Mouse (Mus musculus) embryonic stem cell, embryonic (primary cell): ENCODE results near the gene Stk11.

Experiments used
- CTCF ChIA-PET, 4 experiments: fragments of 300-600 bp in 2 of 4; fragments of 350-600 bp in 2 of 4; sonication (Branson Sonifier 250); formaldehyde crosslinking; loops; one replicate each; lab custom pipeline; 2022; ENCODE audit warnings: inconsistent platforms in 2 of 4; lab: Charles Lee
- POLR2A ChIA-PET, 4 experiments: fragments of 300-600 bp in 2 of 4; fragments of 350-600 bp in 2 of 4; sonication (Branson Sonifier 250); formaldehyde crosslinking; loops; one replicate each; lab custom pipeline; 2022; ENCODE audit warnings: antibody characterized with exemption in 4 of 4, inconsistent platforms in 1 of 4; lab: Charles Lee

The Stk11 gene

DNA sequence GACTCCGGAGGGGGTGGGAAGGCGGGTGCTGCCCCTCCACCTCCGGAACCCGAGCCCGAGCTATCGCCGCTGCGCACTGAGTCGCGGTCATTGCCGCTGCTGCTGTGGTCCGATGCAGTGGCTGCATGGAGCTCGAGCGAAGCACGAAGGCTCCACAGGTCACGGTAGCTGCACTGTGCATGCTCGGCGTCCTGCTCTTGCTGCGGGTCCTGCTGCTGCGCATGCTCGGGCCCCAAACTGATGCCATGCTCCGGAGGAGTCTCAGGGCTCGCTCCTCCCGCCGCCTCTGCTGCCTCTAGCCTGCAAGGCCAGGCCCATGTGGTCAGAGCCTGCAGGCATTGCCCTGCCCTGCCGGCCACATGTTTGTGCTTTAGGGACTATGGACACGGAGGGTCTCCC lies 16.3 kb downstream of the Stk11 start:
- POLR2A ChIA-PET: interaction anchor here in 3 of 4 experiments (0.6 to 5.7 kb wide), 12 partner anchors 9 to 161 kb away, joined by 3 to 29 read pairs (median 4); partner anchors contain the start of genes Cbarp (in 1 of the 3), Cirbp (in 1 of the 3), Grin3b (in 1 of the 3) and Stk11 (in 1 of the 3)

GRCm38 (mm10) chr10:80133226-80133849 lies 17.7 kb downstream of the Stk11 start:
- POLR2A ChIA-PET: interaction anchor here in 3 of 4 experiments (0.5 to 5.7 kb wide), 17 partner anchors 8 to 174 kb away, joined by 3 to 27 read pairs (median 4); partner anchors contain the start of genes Stk11 (in 2 of the 3), Cbarp (in 1 of the 3) and Wdr18 (in 1 of the 3)

More for the DNA sequence above, 16.3 kb downstream of the Stk11 start:
- CTCF ChIA-PET: no interaction called here

GRCm38 (mm10) chr10:80134421-80134820 lies 18.8 kb downstream of the Stk11 start:
- POLR2A ChIA-PET: interaction anchor here in 3 of 4 experiments (0.6 to 2.1 kb wide), 14 partner anchors 8 to 542 kb away, joined by 3 to 7 read pairs (median 3); partner anchors contain the start of gene Stk11 (in 1 of the 3)
- CTCF ChIA-PET: no interaction called here

More at GRCm38 (mm10) chr10:80133226-80133849, 17.7 kb downstream of the Stk11 start:
- CTCF ChIA-PET: interaction anchor here in 1 of 4 experiments (1.2 kb wide), 1 partner anchor 12 kb away, joined by 3 read pairs; no protein-coding TSS in a partner anchor

GRCm38 (mm10) chr10:80135161-80135560 lies 19.6 kb downstream of the Stk11 start:
- POLR2A ChIA-PET: interaction anchor here in 2 of 4 experiments (1.2 to 2.4 kb wide), 6 partner anchors 15 to 159 kb away, joined by 3 to 11 read pairs (median 4); no protein-coding TSS in a partner anchor
- CTCF ChIA-PET: interaction anchor here in 1 of 4 experiments (0.6 to 1.7 kb wide), 2 partner anchors 175 to 288 kb away, joined by 3 to 8 read pairs; partner anchors contain the start of gene Wdr18

GRCm38 (mm10) chr10:80135641-80136040 lies 20.0 kb downstream of the Stk11 start:
- ChIA-PET POLR2A (interaction anchor here in 2 of 4 experiments (0.6 to 2.4 kb wide), 15 partner anchors 11 to 568 kb away, joined by 3 to 11 read pairs (median 4); partner anchors contain the start of gene Stk11 (in 1 of the 2)), CTCF (interaction anchor here in 1 of 4 experiments (1.7 kb wide), 1 partner anchor 176 kb away, joined by 8 read pairs; the partner anchor contains the start of gene Wdr18)

DNA sequence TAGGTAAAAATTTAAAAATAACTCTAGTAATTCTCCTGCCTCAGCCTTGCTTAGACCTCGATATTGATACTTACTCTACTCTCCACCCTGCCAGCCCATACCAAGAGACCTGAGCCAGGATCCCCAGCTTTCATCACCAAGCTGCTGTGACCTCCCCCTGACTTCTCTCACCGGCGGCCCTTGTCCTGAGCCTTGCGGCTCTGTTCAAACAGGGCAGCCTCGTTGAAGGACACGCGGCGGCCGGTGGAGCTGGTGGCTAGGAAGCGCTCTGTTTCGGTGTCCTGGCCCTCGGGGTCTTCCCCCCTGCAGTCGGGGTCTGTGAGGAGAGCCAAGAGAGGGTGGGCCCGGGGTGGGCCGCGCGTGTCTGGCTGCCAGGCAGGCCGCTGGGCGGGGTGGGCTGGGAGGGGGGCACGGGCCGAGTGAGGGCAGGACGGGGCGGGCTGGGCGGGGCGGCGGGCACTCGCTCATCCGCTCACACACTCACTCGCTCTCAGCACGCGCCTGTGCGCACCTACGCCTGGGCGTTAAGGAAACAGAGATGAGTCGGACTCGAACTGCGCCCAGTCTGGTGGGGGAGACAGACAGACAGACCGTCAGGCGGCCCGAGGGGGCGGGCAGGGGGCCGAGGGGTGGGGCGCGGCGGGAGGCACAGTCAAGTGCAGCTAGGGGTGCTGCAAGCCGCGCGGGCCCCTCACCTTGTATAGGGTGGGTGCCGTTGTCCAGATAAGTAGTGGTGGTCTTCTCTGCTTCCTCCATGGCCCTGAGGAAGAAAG lies 20.8 kb downstream of the Stk11 start:
- ChIA-PET CTCF (interaction anchor here in 2 of 4 experiments (0.6 to 1.7 kb wide), 2 partner anchors 12 to 176 kb away, joined by 5 to 8 read pairs; partner anchors contain the start of genes Midn (in 1 of the 2) and Wdr18 (in 1 of the 2)), POLR2A (interaction anchor here in 3 of 4 experiments (0.6 to 2.4 kb wide), 18 partner anchors 8 to 568 kb away, joined by 3 to 10 read pairs (median 4); partner anchors contain the start of gene Stk11 (in 2 of the 3))

DNA sequence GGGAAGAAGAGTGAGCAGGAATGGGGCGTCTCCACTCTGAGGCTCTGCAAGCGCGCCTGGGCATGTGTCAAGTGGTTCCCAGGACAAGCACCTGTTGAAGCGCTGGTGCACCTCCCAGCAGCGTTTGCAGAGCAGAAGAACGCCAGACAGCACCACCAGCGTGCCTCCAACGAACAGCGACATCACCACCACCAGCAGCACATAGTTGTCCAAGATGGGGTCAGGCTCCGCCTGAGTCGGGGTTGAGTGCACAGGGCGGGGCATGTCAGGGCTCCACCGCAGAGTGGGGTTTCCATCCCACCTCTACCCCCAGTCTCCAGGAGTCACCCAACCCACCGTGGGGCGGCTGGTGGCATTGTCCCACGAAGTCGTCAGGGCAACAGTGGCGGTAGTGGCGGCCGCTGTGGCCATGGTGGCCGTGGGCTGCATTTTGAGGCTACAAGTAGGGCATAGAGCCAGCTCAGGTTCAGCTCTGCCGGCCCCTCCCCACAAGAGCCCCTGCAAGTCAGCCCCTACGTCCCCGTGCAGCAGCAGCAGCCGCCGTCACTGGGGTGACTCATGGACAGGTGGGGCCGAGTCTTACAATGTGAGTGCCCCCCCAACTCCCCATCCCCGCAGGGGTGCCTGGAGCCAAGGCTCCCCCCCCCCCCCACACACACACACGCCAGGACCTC lies 21.5 kb downstream of the Stk11 start:
- CTCF ChIA-PET: no interaction called here

DNA sequence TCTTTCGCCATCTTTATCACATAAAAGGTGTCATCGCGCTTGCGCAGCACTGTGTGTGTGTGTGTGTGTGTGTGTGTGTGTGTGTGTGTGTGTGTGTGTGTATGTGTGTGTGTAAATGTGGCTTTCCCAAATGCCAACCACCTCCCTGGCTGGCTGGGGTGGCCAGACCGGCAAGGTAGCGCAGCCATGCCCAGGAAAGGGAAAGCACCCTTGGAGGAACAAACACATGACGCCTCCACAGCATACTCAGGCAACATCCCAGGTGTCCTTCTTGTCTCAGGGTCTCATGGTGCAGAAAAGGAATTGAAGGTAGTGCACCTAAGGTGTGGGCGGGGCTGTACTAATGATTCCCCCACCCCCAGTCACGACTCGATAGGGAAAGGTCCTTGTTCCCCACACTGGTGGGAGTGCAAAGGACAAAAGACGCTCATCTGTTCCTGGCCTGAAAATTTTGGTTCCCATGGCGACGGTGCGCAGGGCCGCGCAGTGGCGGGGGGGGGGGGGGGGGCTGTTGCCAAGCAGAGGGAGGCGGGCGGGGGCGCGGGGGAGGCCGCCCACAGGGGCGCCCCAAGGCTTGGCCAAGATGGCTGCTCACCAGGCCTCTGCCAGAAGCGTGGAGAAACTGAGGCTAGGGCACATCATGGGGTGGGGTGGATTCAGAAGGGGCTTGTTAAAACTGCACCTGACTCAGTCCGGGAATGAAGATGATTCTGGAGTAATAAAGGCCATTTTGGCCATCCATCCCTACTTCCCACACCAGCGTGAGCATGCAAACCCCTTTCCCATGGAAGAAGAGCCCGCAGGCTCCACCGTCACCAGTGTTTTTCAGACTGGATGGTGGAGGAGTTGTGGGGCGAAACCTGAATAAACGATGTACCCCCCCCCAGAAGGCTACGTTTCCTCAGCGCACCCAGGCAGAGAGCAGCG lies 22.3 kb downstream of the Stk11 start:
- POLR2A ChIA-PET: interaction anchor here in 1 of 4 experiments (1.4 kb wide), 1 partner anchor 22 kb away, joined by 3 read pairs; the partner anchor contains the start of gene Stk11
- CTCF ChIA-PET: no interaction called here

More for the DNA sequence above, 21.5 kb downstream of the Stk11 start:
- POLR2A ChIA-PET: interaction anchor here in 2 of 4 experiments (1.0 to 2.4 kb wide), 7 partner anchors 9 to 123 kb away, joined by 3 to 10 read pairs (median 3); partner anchors contain the start of gene Stk11 (in 2 of the 2)

- ChIA-PET POLR2A (interaction anchor here in 3 of 4 experiments (0.6 to 3.2 kb wide), 47 partner anchors 8 to 1215 kb away, joined by 3 to 60 read pairs (median 4); partner anchors contain the start of genes Wdr18 (in 3 of the 3), Rps15 (in 1 of the 3), Stk11 (in 1 of the 3) and Tmem259 (in 1 of the 3)), CTCF (interaction anchor here in 2 of 4 experiments (0.6 to 2.6 kb wide), 5 partner anchors 10 to 155 kb away, joined by 3 to 11 read pairs (median 3); partner anchors contain the start of genes Cirbp (in 1 of the 2), Midn (in 1 of the 2) and Tmem259 (in 1 of the 2))
Observed at GRCm38 (mm10) chr10:80138553-80139438, 23.2 kb downstream of the Stk11 start, which contains the start of gene Atp5d. TSS of gene Atp5d (plus strand) at chr10:80138632.

GRCm38 (mm10) chr10:80139439-80139775 lies 23.8 kb downstream of the Stk11 start:
- POLR2A ChIA-PET: interaction anchor here in 3 of 4 experiments (0.6 to 3.2 kb wide), 47 partner anchors 9 to 1214 kb away, joined by 3 to 60 read pairs (median 4); partner anchors contain the start of genes Wdr18 (in 3 of the 3), Rps15 (in 1 of the 3), Stk11 (in 1 of the 3) and Tmem259 (in 1 of the 3)
- CTCF ChIA-PET: interaction anchor here in 2 of 4 experiments (0.6 to 2.6 kb wide), 5 partner anchors 9 to 155 kb away, joined by 3 to 11 read pairs (median 3); partner anchors contain the start of genes Cirbp (in 1 of the 2), Midn (in 1 of the 2) and Tmem259 (in 1 of the 2)

- POLR2A ChIA-PET: interaction anchor here (0.6 to 4.5 kb wide), 52 partner anchors 9 to 1213 kb away, joined by 3 to 60 read pairs (median 5); partner anchors contain the start of genes Cirbp (in 2 of the 4), Tmem259 (in 2 of the 4), Wdr18 (in 2 of the 4) and Arid3a (in 1 of the 4)
- CTCF ChIA-PET: interaction anchor here (0.5 to 2.8 kb wide), 16 partner anchors 8 to 316 kb away, joined by 3 to 13 read pairs (median 4); partner anchors contain the start of genes Cirbp (in 1 of the 4), Grin3b (in 1 of the 4), Midn (in 1 of the 4) and Mum1 (in 1 of the 4)
Observed at GRCm38 (mm10) chr10:80139975-80140665, 24.5 kb downstream of the Stk11 start.

GRCm38 (mm10) chr10:80140666-80141035 lies 25.0 kb downstream of the Stk11 start, which contains the start of gene Cbarp:
TSS of gene Cbarp (minus strand) at chr10:80140835.
- CTCF ChIA-PET: interaction anchor here (0.6 to 2.8 kb wide), 18 partner anchors 24 to 316 kb away, joined by 3 to 13 read pairs (median 4); partner anchors contain the start of genes Tmem259 (in 2 of the 4), Dazap1 (in 1 of the 4), Gamt (in 1 of the 4) and Mum1 (in 1 of the 4)
- POLR2A ChIA-PET: interaction anchor here (0.5 to 4.5 kb wide), 48 partner anchors 8 to 300 kb away, joined by 3 to 60 read pairs (median 4); partner anchors contain the start of genes Cirbp (in 2 of the 4), Tmem259 (in 2 of the 4), Arid3a (in 1 of the 4) and Ndufs7 (in 1 of the 4)

DNA sequence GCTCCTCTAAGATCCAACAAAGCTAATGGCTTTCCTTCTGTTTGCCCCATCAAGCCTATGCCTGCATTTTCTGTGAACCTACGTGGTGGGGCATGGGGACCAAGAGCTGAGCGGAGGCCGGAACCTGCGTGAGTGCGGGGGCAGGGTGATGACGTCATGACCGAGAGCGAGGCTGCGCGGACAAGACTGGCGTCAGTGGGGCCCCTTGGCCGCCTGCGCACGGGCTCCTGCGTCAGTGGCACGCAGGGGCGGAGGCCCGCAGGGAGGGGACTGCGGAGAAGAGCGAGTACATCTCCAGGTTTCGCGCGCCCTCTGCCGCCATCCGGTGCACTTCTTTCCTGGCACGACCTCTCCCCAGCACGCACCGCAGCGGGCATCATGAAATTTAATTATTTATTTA lies 25.6 kb downstream of the Stk11 start:
- ChIA-PET POLR2A (interaction anchor here (0.5 to 4.5 kb wide), 43 partner anchors 9 to 300 kb away, joined by 3 to 60 read pairs (median 4); partner anchors contain the start of genes Cirbp (in 2 of the 4), Tmem259 (in 2 of the 4), Arid3a (in 1 of the 4) and Ndufs7 (in 1 of the 4)), CTCF (interaction anchor here (0.6 to 2.8 kb wide), 18 partner anchors 23 to 361 kb away, joined by 3 to 13 read pairs (median 4); partner anchors contain the start of genes Tmem259 (in 2 of the 4), Wdr18 (in 2 of the 4), Dazap1 (in 1 of the 4) and Gamt (in 1 of the 4))
